Comparison of ENCODE assay signal across 9 mouse cellular contexts in the genomic region with DNA sequence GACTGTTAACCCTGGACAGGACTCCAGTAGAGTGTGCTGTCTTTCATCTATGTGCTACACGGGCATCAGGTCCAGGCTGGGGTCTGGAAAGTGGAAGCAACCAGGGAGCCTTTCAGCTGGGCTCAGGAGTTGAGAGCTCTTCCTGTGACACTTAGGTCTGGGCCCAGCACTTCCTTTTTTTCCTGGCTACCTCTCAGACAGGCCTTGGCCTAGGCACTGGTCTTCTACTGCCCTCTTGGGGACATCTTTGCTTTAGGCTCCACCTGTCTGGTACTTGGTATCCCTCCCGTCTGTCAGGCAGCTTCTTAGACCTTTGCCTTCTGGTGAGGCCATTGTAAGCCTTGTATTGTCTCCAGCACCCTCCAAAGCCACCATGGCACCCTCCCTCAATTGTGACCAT. TPM values are rescaled to one million over a fixed set of nuclear protein-coding genes. Genes with fewer than 3 reads are reported as not detected.
DNase-seq lines count a peak whose midpoint lies in the region; ATAC-seq and TF ChIP-seq lines count a peak whose summit lies in the region.
"Had no signal": no experiment of that assay in that cellular context is flagged by ENCODE, and none has a peak within 500 bp of the region (broad histone marks: within the 10 kb centered on the region; RNA-seq: fewer than 3 reads in every experiment).

No protein-coding gene starts in this region.

- peak; percentile 61 for TF ChIP-seq CTCF in ES-Bruce4 (IDR thresholded peaks at IDR 0.05; ENCODE audit: low read depth, low read length)

- H3K9ac ChIP-seq in ES-Bruce4 (ENCODE audit: low read depth, poor library complexity, severe bottlenecking): no peak overlapping the region
- no peak overlapping the region for H3K9ac ChIP-seq in heart, embryonic 14.5 days (ENCODE audit: low read length)

- H3K9me3 ChIP-seq in ES-Bruce4 (replicated peaks; ENCODE audit: control insufficient read depth, insufficient read depth, low read length, poor library complexity, severe bottlenecking): no peaks in the 10 kb centered on the region
- H3K9me3 ChIP-seq in heart, embryonic 14.5 days (ENCODE audit: control insufficient read depth, low read length): no peaks in the 10 kb centered on the region
- no peaks in the 10 kb centered on the region for H3K9me3 ChIP-seq in megakaryocyte, embryonic 14.5 days

- WGBS in heart, embryonic 14.5 days: 8% methylated on average over 2 of the region's 2 CpGs

- H3K4me3 ChIP-seq in ES-Bruce4 (ENCODE audit: low read depth, low read length): no peak overlapping the region
- no peak overlapping the region for H3K4me3 ChIP-seq in heart, embryonic 14.5 days (ENCODE audit: control insufficient read depth in 1 of 2, insufficient read depth in 1 of 2, low read depth in 1 of 2, low read length in 2 of 2)
- H3K4me3 ChIP-seq in megakaryocyte, embryonic 14.5 days (replicated peaks): peak overlapping the region; percentile 83

- H3K27me3 ChIP-seq in ES-Bruce4 (ENCODE audit: control insufficient read depth, insufficient read depth, low read length, poor library complexity, severe bottlenecking): no peaks in the 10 kb centered on the region
- no peaks in the 10 kb centered on the region for H3K27me3 ChIP-seq in heart, embryonic 14.5 days (ENCODE audit: control insufficient read depth, insufficient read depth, low read length)
- H3K27me3 ChIP-seq in megakaryocyte, embryonic 14.5 days (replicated peaks): no peaks in the 10 kb centered on the region

- no peak overlapping the region for H3K27ac ChIP-seq in ES-Bruce4 (ENCODE audit: insufficient read depth, low read length)
- H3K27ac ChIP-seq in heart, embryonic 14.5 days (replicated peaks in 1 of 2; ENCODE audit: control insufficient read depth in 1 of 2, insufficient read depth in 1 of 2, low read depth in 2 of 2, low read length in 2 of 2): peak overlapping the region; percentile 32 to 80

- no peak for TF ChIP-seq POLR2A in ES-Bruce4 (IDR thresholded peaks at IDR 0.05; ENCODE audit: insufficient read depth, low read length)

- H3K4me1 ChIP-seq in ES-Bruce4 (ENCODE audit: control insufficient read depth, insufficient read depth, low read length): peaks cover 2% of the 10 kb centered on the region
- peaks cover 21 to 24% of the 10 kb centered on the region in 2 experiments for H3K4me1 ChIP-seq in heart, embryonic 14.5 days (ENCODE audit: control insufficient read depth in 2 of 2, insufficient read depth in 2 of 2, low read length in 2 of 2)
- H3K4me1 ChIP-seq in megakaryocyte, embryonic 14.5 days: peaks cover 62% of the 10 kb centered on the region

- no peaks in the 10 kb centered on the region for H3K36me3 ChIP-seq in ES-Bruce4 (ENCODE audit: control insufficient read depth, insufficient read depth, low read length, poor library complexity, severe bottlenecking)
- no peaks in the 10 kb centered on the region for H3K36me3 ChIP-seq in heart, embryonic 14.5 days (ENCODE audit: control insufficient read depth, insufficient read depth, low read length)
- H3K36me3 ChIP-seq in megakaryocyte, embryonic 14.5 days (replicated peaks; ENCODE audit: low read length): peaks cover 27% of the 10 kb centered on the region

- H3K4me2 ChIP-seq in heart, embryonic 14.5 days (ENCODE audit: low read length): no peak overlapping the region

- peak; percentile 59 for DNase-seq in gastrocnemius, adult 18-20 months (ENCODE audit: low spot score)
- DNase-seq in gastrocnemius, postnatal 10 days: no peak
- DNase-seq in cerebellum, adult 9-11 months: peak; percentile 78
- peak; percentile 63 to 75 for DNase-seq in kidney, postnatal 4 days
- DNase-seq in thymus, postnatal 10 days (ENCODE audit: low spot score in 2 of 2): peak; percentile 35 to 36

- TF ChIP-seq EP300 in ES-Bruce4 (IDR thresholded peaks at IDR 0.05; ENCODE audit: insufficient read depth, low read depth, low read length): no peak

- ATAC-seq in heart, embryonic 14.5 days (ENCODE audit: insufficient number of reproducible peaks, insufficient read depth, low FRiP score, low read depth): peak; percentile 15; the same call in 1 of the 2 replicates

RNA-seq across cellular contexts. Expression of a gene that starts 20.1 kb away (rescaled TPM):
- 100 to 1,000 TPM; 702 to 761 TPM for total RNA-seq in gastrocnemius, adult 18-20 months (2021)
- total RNA-seq in gastrocnemius, postnatal 10 days (2021): 100 to 1,000 TPM; 846 to 916 TPM
- 386 and 394 TPM in 2 replicates for polyA plus RNA-seq in ES-Bruce4 (2011; ENCODE audit: insufficient read depth, insufficient read length, low read depth, missing spikeins)
- polyA plus RNA-seq in heart, embryonic 14.5 days (2014; fragmentation: Nextera tagmentation; extraction: Ambion mirVana): 1,909 and 2,053 TPM in 2 replicates
- 15.5 TPM in 1 of 2 replicates, not detected in the other for polyA plus RNA-seq in megakaryocyte, embryonic 14.5 days (2012; ENCODE audit: insufficient read depth, low replicate concordance)

RNA-seq across cellular contexts. Expression of a gene that starts 24.6 kb away (rescaled TPM):
- total RNA-seq in gastrocnemius, adult 18-20 months (2021): under 1 TPM in 1 of 2 experiments, not detected in 1; 0.59 TPM
- under 1 TPM; 0.36 to 0.59 TPM for total RNA-seq in gastrocnemius, postnatal 10 days (2021)
- not detected in 2 replicates for polyA plus RNA-seq in ES-Bruce4 (2011; ENCODE audit: insufficient read depth, insufficient read length, low read depth, missing spikeins)
- polyA plus RNA-seq in heart, embryonic 14.5 days (2014; fragmentation: Nextera tagmentation; extraction: Ambion mirVana): 0.16 and 0.49 TPM in 2 replicates
- polyA plus RNA-seq in megakaryocyte, embryonic 14.5 days (2012; ENCODE audit: insufficient read depth, low replicate concordance): 0.30 TPM in 1 of 2 replicates, not detected in the other

RNA-seq across cellular contexts. Expression of a gene that starts 34.4 kb away (rescaled TPM):
- not detected for total RNA-seq in gastrocnemius, adult 18-20 months (2021)
- not detected for total RNA-seq in gastrocnemius, postnatal 10 days (2021)
- not detected in 2 replicates for polyA plus RNA-seq in ES-Bruce4 (2011; ENCODE audit: insufficient read depth, insufficient read length, low read depth, missing spikeins)
- 1.0 and 1.9 TPM in 2 replicates for polyA plus RNA-seq in heart, embryonic 14.5 days (2014; fragmentation: Nextera tagmentation; extraction: Ambion mirVana)
- not detected in 2 replicates for polyA plus RNA-seq in megakaryocyte, embryonic 14.5 days (2012; ENCODE audit: insufficient read depth, low replicate concordance)
- polyA plus RNA-seq: limb, embryonic 11.5 days had no signal

RNA-seq across cellular contexts. Expression of a gene that starts 38.8 kb away (rescaled TPM):
- 1 to 10 TPM; 7.3 to 9.1 TPM for total RNA-seq in gastrocnemius, adult 18-20 months (2021)
- total RNA-seq in gastrocnemius, postnatal 10 days (2021): 10 to 100 TPM in 1 of 2 experiments, 1 to 10 TPM in 1; 9.5 to 13.4 TPM
- polyA plus RNA-seq in ES-Bruce4 (2011; ENCODE audit: insufficient read depth, insufficient read length, low read depth, missing spikeins): 7.8 and 8.9 TPM in 2 replicates
- polyA plus RNA-seq in heart, embryonic 14.5 days (2014; fragmentation: Nextera tagmentation; extraction: Ambion mirVana): 15.4 and 15.5 TPM in 2 replicates
- 15.6 and 22.6 TPM in 2 replicates for polyA plus RNA-seq in megakaryocyte, embryonic 14.5 days (2012; ENCODE audit: insufficient read depth, low replicate concordance)

Comparison
In these comparisons a context has a peak if more than half of its experiments do, and no peak if none do; other contexts are left out.
1. RNA of a gene that starts 20.1 kb away (polyA plus RNA-seq): 1,909 to 2,053 TPM in heart, embryonic 14.5 days and 386 to 394 TPM in ES-Bruce4; 15.5 TPM in megakaryocyte, embryonic 14.5 days; every median in the first group is over 10 times any median in the second.